Mouse (Mus musculus) liver, embryonic 13.5 days (tissue): ENCODE results near the gene Dync2li1. TPM values are rescaled to one million over a fixed set of nuclear protein-coding genes. Genes with fewer than 3 reads are reported as not detected.

Experiments
- ATAC-seq: fragments of 200-750 bp; cut with Nextera tagmentation; 2 replicates; pipeline ENCODE4 v1.8.0; 2017; ENCODE audit warnings: low read depth, mild to moderate bottlenecking, moderate number of reproducible peaks, moderate library complexity
- DNase-seq: peaks from one replicate; pipeline ENCODE4 v3.0.0; 2022
- H3K27ac ChIP-seq: fragments of 300-500 bp; sonication (generic); 2 replicates; pipeline ENCODE4 v1.5.1; 2015; ENCODE audit warnings: moderate library complexity, mild to moderate bottlenecking, inconsistent platforms
- H3K27me3 ChIP-seq: fragments of 300-500 bp; sonication (generic); 2 replicates; pipeline ENCODE4 v1.6.1; 2015; ENCODE audit warnings: mild to moderate bottlenecking, inconsistent platforms
- H3K36me3 ChIP-seq: fragments of 300-500 bp; sonication (generic); 2 replicates; pipeline ENCODE4 v1.6.1; 2015; ENCODE audit warnings: mild to moderate bottlenecking, inconsistent platforms
- H3K4me1 ChIP-seq: fragments of 300-500 bp; sonication (generic); replicated peaks from 2 replicates; pipeline ENCODE4 v1.6.1; 2015; ENCODE audit warnings: inconsistent platforms
- H3K4me2 ChIP-seq: fragments of 300-500 bp; sonication (generic); 2 replicates; pipeline ENCODE4 v1.6.1; 2015; ENCODE audit warnings: inconsistent platforms, mild to moderate bottlenecking, moderate library complexity
- H3K4me3 ChIP-seq: fragments of 300-500 bp; sonication (generic); replicated peaks from 2 replicates; pipeline ENCODE4 v1.5.1; 2015; ENCODE audit warnings: mild to moderate bottlenecking, inconsistent platforms
- H3K9ac ChIP-seq: fragments of 300-500 bp; sonication (generic); 2 replicates; pipeline ENCODE4 v1.6.1; 2015; ENCODE audit warnings: mild to moderate bottlenecking, inconsistent platforms
- H3K9me3 ChIP-seq: fragments of 300-500 bp; sonication (generic); replicated peaks from 2 replicates; pipeline ENCODE4 v1.6.1; 2016; ENCODE audit warnings: inconsistent platforms
- WGBS: fragments of 180-500 bp; shearing (Covaris S2); methylation state at CpG from one replicate; pipeline ENCODE4 v1.1.7; 2015; ENCODE audit not compliant: insufficient replicate concordance; 5-methylcytosine and 5-hydroxymethylcytosine counted together
- polyA plus RNA-seq: library from polyadenylated mRNA; unstranded; fragments of >200 nt; fragmentation: Nextera tagmentation; extraction: Ambion mirVana; gene quantifications from 2 replicates; pipeline ENCODE4 v1.2.1, GENCODE M21; 2015

Gene Dync2li1
- polyA plus RNA-seq, 1 experiment from 2014 or later: 2.5 TPM

GRCm38 (mm10) chr17:84646477-84646876, 20.2 kb downstream of the Dync2li1 start:
- peaks cover 9% of the 10 kb centered on the region; the same call in 1 of the 2 replicates for H3K4me1 ChIP-seq
- no peaks in the 10 kb centered on the region for H3K9me3 ChIP-seq
- 57% methylated on average over 2 of the region's 2 CpGs for WGBS
- H3K27me3 ChIP-seq: no peaks in the 10 kb centered on the region
- H3K4me3 ChIP-seq: no peak overlapping the region
- ATAC-seq (no peak), DNase-seq (no peak)
- H3K27ac ChIP-seq: no peak overlapping the region
- H3K9ac ChIP-seq: no peak overlapping the region
- no peak overlapping the region for H3K4me2 ChIP-seq
- no peaks in the 10 kb centered on the region for H3K36me3 ChIP-seq

- H3K9me3 ChIP-seq: no peaks in the 10 kb centered on the region
- no peak overlapping the region for H3K4me2 ChIP-seq
- H3K4me1 ChIP-seq: peaks cover 9% of the 10 kb centered on the region; the same call in 1 of the 2 replicates
- no peaks in the 10 kb centered on the region for H3K27me3 ChIP-seq
- 30% methylated on average over 4 of the region's 4 CpGs for WGBS
- H3K36me3 ChIP-seq: no peaks in the 10 kb centered on the region
- DNase-seq (no peak), ATAC-seq (no peak)
- no peak overlapping the region for H3K4me3 ChIP-seq
- no peak overlapping the region for H3K27ac ChIP-seq
- H3K9ac ChIP-seq: no peak overlapping the region
Observed at GRCm38 (mm10) chr17:84647630-84648029, 21.3 kb downstream of the Dync2li1 start.

- H3K9ac ChIP-seq: no peak overlapping the region
- H3K4me1 ChIP-seq: peaks cover 9% of the 10 kb centered on the region; the same call in 1 of the 2 replicates
- ATAC-seq (no peak), DNase-seq (no peak)
- no peak overlapping the region for H3K4me2 ChIP-seq
- no peak overlapping the region for H3K4me3 ChIP-seq
- H3K27me3 ChIP-seq: no peaks in the 10 kb centered on the region
- no peak overlapping the region for H3K27ac ChIP-seq
- no peaks in the 10 kb centered on the region for H3K9me3 ChIP-seq
- H3K36me3 ChIP-seq: no peaks in the 10 kb centered on the region
- WGBS: 75% methylated on average over 9 of the region's 9 CpGs
Observed at GRCm38 (mm10) chr17:84650302-84651017, 24.2 kb downstream of the Dync2li1 start.

- WGBS: 71% methylated on average over 9 of the region's 9 CpGs
- no peak overlapping the region for H3K4me3 ChIP-seq
- H3K4me2 ChIP-seq: no peak overlapping the region
- H3K9ac ChIP-seq: no peak overlapping the region
- H3K36me3 ChIP-seq: no peaks in the 10 kb centered on the region
- H3K9me3 ChIP-seq: no peaks in the 10 kb centered on the region
- H3K27me3 ChIP-seq: no peaks in the 10 kb centered on the region
- ATAC-seq: no peak
- H3K4me1 ChIP-seq: no peaks in the 10 kb centered on the region
- no peak for DNase-seq
- H3K27ac ChIP-seq: no peak overlapping the region
Observed at GRCm38 (mm10) chr17:84653544-84653943, 27.2 kb downstream of the Dync2li1 start.

GRCm38 (mm10) chr17:84656205-84656604, 29.9 kb downstream of the Dync2li1 start:
- H3K27me3 ChIP-seq: no peaks in the 10 kb centered on the region
- no peak overlapping the region for H3K4me2 ChIP-seq
- DNase-seq: no peak
- no peak overlapping the region for H3K9ac ChIP-seq
- H3K4me3 ChIP-seq: no peak overlapping the region
- no peak overlapping the region for H3K27ac ChIP-seq
- WGBS: 71% methylated on average over 5 of the region's 5 CpGs
- no peaks in the 10 kb centered on the region for H3K4me1 ChIP-seq
- no peak for ATAC-seq
- H3K36me3 ChIP-seq: no peaks in the 10 kb centered on the region
- H3K9me3 ChIP-seq: no peaks in the 10 kb centered on the region

- 69% methylated on average over 19 of the region's 19 CpGs for WGBS
Observed at GRCm38 (mm10) chr17:84656653-84657421, 30.5 kb downstream of the Dync2li1 start.

GRCm38 (mm10) chr17:84657422-84657732, 31.1 kb downstream of the Dync2li1 start:
- H3K9ac ChIP-seq: no peak overlapping the region
- no peaks in the 10 kb centered on the region for H3K9me3 ChIP-seq
- H3K27ac ChIP-seq: no peak overlapping the region
- no peaks in the 10 kb centered on the region for H3K36me3 ChIP-seq
- ATAC-seq (no peak), DNase-seq (no peak)
- no peaks in the 10 kb centered on the region for H3K4me1 ChIP-seq
- no peak overlapping the region for H3K4me3 ChIP-seq
- no peaks in the 10 kb centered on the region for H3K27me3 ChIP-seq
- 69% methylated on average over 3 of the region's 3 CpGs for WGBS
- no peak overlapping the region for H3K4me2 ChIP-seq

More at GRCm38 (mm10) chr17:84656653-84657421, 30.5 kb downstream of the Dync2li1 start:
- Histone ChIP-seq H3K9me3 (no peaks in the 10 kb centered on the region), H3K27ac (no peak overlapping the region), H3K9ac (no peak overlapping the region), H3K4me3 (no peak overlapping the region), H3K36me3 (no peaks in the 10 kb centered on the region), H3K4me1 (no peaks in the 10 kb centered on the region), H3K4me2 (no peak overlapping the region), H3K27me3 (no peaks in the 10 kb centered on the region)
- DNase-seq: no peak
- ATAC-seq: no peak

- no peak overlapping the region for H3K27ac ChIP-seq
- H3K36me3 ChIP-seq: no peaks in the 10 kb centered on the region
- DNase-seq (no peak), ATAC-seq (no peak)
- 63% methylated on average over 7 of the region's 7 CpGs for WGBS
- H3K4me3 ChIP-seq: no peak overlapping the region
- no peaks in the 10 kb centered on the region for H3K27me3 ChIP-seq
- H3K9ac ChIP-seq: no peak overlapping the region
- H3K9me3 ChIP-seq: no peaks in the 10 kb centered on the region
- no peaks in the 10 kb centered on the region for H3K4me1 ChIP-seq
- H3K4me2 ChIP-seq: no peak overlapping the region
Observed at GRCm38 (mm10) chr17:84657782-84658181, 31.5 kb downstream of the Dync2li1 start.

GRCm38 (mm10) chr17:84658195-84658594, 31.9 kb downstream of the Dync2li1 start:
- no peaks in the 10 kb centered on the region for H3K9me3 ChIP-seq
- H3K9ac ChIP-seq: no peak overlapping the region
- H3K4me2 ChIP-seq: no peak overlapping the region
- H3K36me3 ChIP-seq: no peaks in the 10 kb centered on the region
- no peaks in the 10 kb centered on the region for H3K4me1 ChIP-seq
- H3K4me3 ChIP-seq: no peak overlapping the region
- DNase-seq (no peak), ATAC-seq (no peak)
- WGBS: 55% methylated on average over 5 of the region's 5 CpGs
- no peak overlapping the region for H3K27ac ChIP-seq
- no peaks in the 10 kb centered on the region for H3K27me3 ChIP-seq

- H3K9ac ChIP-seq: no peak overlapping the region
- H3K9me3 ChIP-seq: no peaks in the 10 kb centered on the region
- DNase-seq (no peak), ATAC-seq (no peak)
- no peak overlapping the region for H3K27ac ChIP-seq
- no peaks in the 10 kb centered on the region for H3K36me3 ChIP-seq
- no peak overlapping the region for H3K4me2 ChIP-seq
- H3K4me1 ChIP-seq: no peaks in the 10 kb centered on the region
- WGBS: 70% methylated on average over 8 of the region's 8 CpGs
- no peak overlapping the region for H3K4me3 ChIP-seq
- H3K27me3 ChIP-seq: no peaks in the 10 kb centered on the region
Observed at GRCm38 (mm10) chr17:84658951-84659350, 32.7 kb downstream of the Dync2li1 start.

- H3K27ac ChIP-seq: no peak overlapping the region
- no peak for ATAC-seq
- WGBS: 64% methylated on average over 10 of the region's 10 CpGs
Observed at GRCm38 (mm10) chr17:84665053-84665452, 38.8 kb downstream of the Dync2li1 start.

GRCm38 (mm10) chr17:84665691-84666090, 39.4 kb downstream of the Dync2li1 start:
- WGBS: 23% methylated on average over 9 of the region's 9 CpGs
- Histone ChIP-seq H3K27ac (no peak overlapping the region), H3K4me1 (no peaks in the 10 kb centered on the region), H3K27me3 (no peaks in the 10 kb centered on the region), H3K4me3 (no peak overlapping the region), H3K9ac (no peak overlapping the region), H3K9me3 (no peaks in the 10 kb centered on the region), H3K4me2 (no peak overlapping the region), H3K36me3 (no peaks in the 10 kb centered on the region)
- DNase-seq (no peak), ATAC-seq (no peak)

More at GRCm38 (mm10) chr17:84665053-84665452, 38.8 kb downstream of the Dync2li1 start:
- Histone ChIP-seq H3K4me3 (no peak overlapping the region), H3K4me2 (no peak overlapping the region), H3K4me1 (no peaks in the 10 kb centered on the region), H3K9me3 (no peaks in the 10 kb centered on the region), H3K36me3 (no peaks in the 10 kb centered on the region), H3K9ac (no peak overlapping the region), H3K27me3 (no peaks in the 10 kb centered on the region)
- no peak for DNase-seq
